Mouse (Mus musculus) MEL (cell line): ENCODE measurements around the gene Fam214a. TPM values are rescaled to one million over a fixed set of nuclear protein-coding genes. Genes with fewer than 3 reads are reported as not detected.

Source experiments
- DNase-seq: peaks from one replicate; pipeline ENCODE4 v3.0.0; 2011; ENCODE audit warnings: low read depth, low spot score
- H3K27ac ChIP-seq: 2 replicates; pipeline ENCODE4 v1.5.1; 2012; ENCODE audit warnings: low read depth, mild to moderate bottlenecking, control low read depth, low read length, moderate library complexity; ENCODE audit not compliant: control insufficient read depth
- H3K27me3 ChIP-seq, 2 experiments: fragments of 150-350 bp in 1 of 2; sonication (generic) in 1 of 2; 2 replicates each; pipeline ENCODE4 v1.6.1; 2012; ENCODE audit warnings: low read length in 2 of 2, mild to moderate bottlenecking in 2 of 2, improper control_type of control experiment in 1 of 2, moderate library complexity in 1 of 2; ENCODE audit not compliant: insufficient read depth in 2 of 2, control insufficient read depth in 1 of 2
- H3K36me3 ChIP-seq, 2 experiments: 2 replicates each; pipeline ENCODE4 v1.6.1; 2012 to 2014; ENCODE audit warnings: low read length in 2 of 2, improper control_type of control experiment in 1 of 2, inconsistent platforms in 1 of 2, mild to moderate bottlenecking in 1 of 2; ENCODE audit not compliant: insufficient read depth in 2 of 2, control insufficient read depth in 1 of 2
- H3K4me1 ChIP-seq, 2 experiments: fragments of 150-350 bp in 1 of 2; sonication (generic) in 1 of 2; 2 replicates each; pipeline ENCODE4 v1.6.1; 2012; ENCODE audit warnings: low read length in 2 of 2, improper control_type of control experiment in 1 of 2, mild to moderate bottlenecking in 1 of 2; ENCODE audit not compliant: insufficient read depth in 2 of 2, control insufficient read depth in 1 of 2
- H3K4me3 ChIP-seq, 2 experiments: fragments of 150-350 bp in 1 of 2; sonication (generic) in 1 of 2; 2 replicates each; pipeline ENCODE4 v1.5.1; 2012; ENCODE audit warnings: low read depth in 2 of 2, low read length in 2 of 2, mild to moderate bottlenecking in 2 of 2, moderate library complexity in 2 of 2, control low read depth in 1 of 2, improper control_type of control experiment in 1 of 2; ENCODE audit not compliant: control insufficient read depth in 1 of 2, insufficient read depth in 1 of 2
- H3K79me2 ChIP-seq: 2 replicates; pipeline ENCODE4 v1.6.1; 2012; ENCODE audit warnings: mild to moderate bottlenecking, low read length, moderate library complexity; ENCODE audit not compliant: control insufficient read depth, poor library complexity, insufficient read depth
- H3K9ac ChIP-seq: 2 replicates; pipeline ENCODE4 v1.6.1; 2012; ENCODE audit warnings: low read depth, mild to moderate bottlenecking, control low read depth, low read length, moderate library complexity; ENCODE audit not compliant: control insufficient read depth, poor library complexity, severe bottlenecking
- H3K9me3 ChIP-seq: fragments of 150-350 bp; sonication (generic); replicated peaks from 2 replicates; pipeline ENCODE4 v1.6.1; 2012; ENCODE audit warnings: mild to moderate bottlenecking, low read length, improper control_type of control experiment, moderate library complexity; ENCODE audit not compliant: insufficient read depth
- BHLHE40 ChIP-seq: IDR thresholded peaks from 2 replicates; pipeline ENCODE4 v1.6.1; 2012; ENCODE audit warnings: low read depth, mild to moderate bottlenecking, inconsistent platforms, low read length, improper control_type of control experiment, borderline replicate concordance
- CHD2 ChIP-seq: IDR thresholded peaks from 2 replicates; pipeline ENCODE4 v1.6.1; 2011; ENCODE audit warnings: low read length, improper control_type of control experiment
- GATA1 ChIP-seq: IDR thresholded peaks from 2 replicates; pipeline ENCODE4 v1.6.1; 2011; ENCODE audit warnings: low read depth, low read length, improper control_type of control experiment
- HCFC1 ChIP-seq: IDR thresholded peaks from 2 replicates; pipeline ENCODE4 v1.6.1; 2012; ENCODE audit warnings: low read depth, mild to moderate bottlenecking, inconsistent platforms, low read length, improper control_type of control experiment, moderate library complexity
- MAFK ChIP-seq: IDR thresholded peaks from 2 replicates; pipeline ENCODE4 v1.6.1; 2011; ENCODE audit warnings: low read depth, mild to moderate bottlenecking, low read length, improper control_type of control experiment, borderline replicate concordance
- MXI1 ChIP-seq: IDR thresholded peaks from 2 replicates; pipeline ENCODE4 v1.6.1; 2011; ENCODE audit warnings: mild to moderate bottlenecking, low read depth, low read length, improper control_type of control experiment
- MYC ChIP-seq: IDR thresholded peaks from 2 replicates; pipeline ENCODE4 v1.6.1; 2011; ENCODE audit warnings: low read depth, mild to moderate bottlenecking, low read length, improper control_type of control experiment, moderate library complexity
- POLR2AphosphoS2 ChIP-seq: IDR thresholded peaks from 2 replicates; pipeline ENCODE4 v1.6.1; 2011; ENCODE audit warnings: low read length, improper control_type of control experiment
- RAD21 ChIP-seq: IDR thresholded peaks from 2 replicates; pipeline ENCODE4 v1.6.1; 2011; ENCODE audit warnings: mild to moderate bottlenecking, low read depth, low read length, improper control_type of control experiment
- RCOR1 ChIP-seq: IDR thresholded peaks from 2 replicates; pipeline ENCODE4 v1.6.1; 2012; ENCODE audit warnings: low read depth, mild to moderate bottlenecking, inconsistent platforms, low read length, improper control_type of control experiment
- SIN3A ChIP-seq: IDR thresholded peaks from 2 replicates; pipeline ENCODE4 v1.6.1; 2012; ENCODE audit warnings: low read length, improper control_type of control experiment, inconsistent platforms
- SMC3 ChIP-seq: IDR thresholded peaks from 2 replicates; pipeline ENCODE4 v1.6.1; 2011; ENCODE audit warnings: low read depth, low read length, improper control_type of control experiment
- TAL1 ChIP-seq: IDR thresholded peaks from 2 replicates; pipeline ENCODE4 v1.6.1; 2012; ENCODE audit warnings: mild to moderate bottlenecking, inconsistent platforms, low read length, moderate library complexity, mixed read lengths
- TBP ChIP-seq: IDR thresholded peaks from 2 replicates; pipeline ENCODE4 v1.8.0; 2011; ENCODE audit warnings: low read depth, low read length, improper control_type of control experiment
- TCF12 ChIP-seq: IDR thresholded peaks from 2 replicates; pipeline ENCODE4 v1.6.1; 2014; ENCODE audit warnings: low read depth, mild to moderate bottlenecking, inconsistent platforms, low read length, improper control_type of control experiment, moderate library complexity
- UBTF ChIP-seq: IDR thresholded peaks from 2 replicates; pipeline ENCODE4 v1.6.1; 2012; ENCODE audit warnings: low read depth, mild to moderate bottlenecking, inconsistent platforms, low read length, improper control_type of control experiment, moderate library complexity, borderline replicate concordance; ENCODE audit not compliant: insufficient read depth
- USF1 ChIP-seq: IDR thresholded peaks from 2 replicates; pipeline ENCODE4 v1.6.1; 2014; ENCODE audit warnings: low read depth, mild to moderate bottlenecking, inconsistent platforms, low read length, improper control_type of control experiment, moderate library complexity
- ZC3H11A ChIP-seq: IDR thresholded peaks from 2 replicates; pipeline ENCODE4 v1.6.1; 2012; ENCODE audit warnings: low read depth, mild to moderate bottlenecking, inconsistent platforms, low read length, improper control_type of control experiment
- ZMIZ1 ChIP-seq: IDR thresholded peaks from 2 replicates; pipeline ENCODE4 v1.6.1; 2012; ENCODE audit warnings: low read depth, mild to moderate bottlenecking, inconsistent platforms, low read length, improper control_type of control experiment, moderate library complexity
- ZNF384 ChIP-seq: IDR thresholded peaks from 2 replicates; pipeline ENCODE4 v1.6.1; 2012; ENCODE audit warnings: low read depth, mild to moderate bottlenecking, inconsistent platforms, low read length, improper control_type of control experiment
- polyA plus RNA-seq, 2 experiments: library from polyadenylated mRNA; stranded (reverse) in 1 of 2; unstranded in 1 of 2; fragments of >175 nt in 1 of 2; fragments of >200 nt in 1 of 2; gene quantifications; 2 replicates each; pipeline versions ENCODE4 v1.2.1 to v1.2.4; 2012; ENCODE audit warnings: low replicate concordance in 2 of 2, low read depth in 1 of 2; ENCODE audit not compliant: insufficient read length in 2 of 2, insufficient read depth in 1 of 2, missing spikeins in 1 of 2
- total RNA-seq: library from RNA; depleted of rRNA; stranded (reverse); fragments of 300-350 nt; gene quantifications from 2 replicates; pipeline ENCODE4 v1.2.3, GENCODE M21; 2012

Fam214a gene
- total and polyA plus RNA-seq, 3 experiments, result 2.3 to 3.9 TPM; not detected in 1

DNA sequence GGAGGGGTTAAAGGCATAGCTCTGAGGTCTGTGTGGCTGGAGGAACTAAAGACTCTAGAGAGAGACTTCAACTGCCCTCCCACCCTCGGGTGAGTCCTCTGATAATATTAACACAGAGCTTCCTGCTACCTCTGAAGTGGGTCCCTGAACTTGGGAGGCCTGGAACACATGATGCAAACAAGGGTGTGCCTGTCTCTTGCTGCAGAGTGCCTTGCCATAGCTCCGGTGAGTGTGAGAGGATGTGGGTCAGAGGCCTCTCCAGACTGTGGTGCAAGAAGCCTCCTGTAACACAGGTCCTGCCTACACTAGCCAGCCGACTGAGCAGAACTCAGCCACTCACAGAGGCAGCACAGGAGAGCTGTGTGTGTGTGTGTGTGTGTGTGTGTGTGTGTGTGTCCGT, 45.7 kb upstream of the Fam214a start:
- H3K4me3 ChIP-seq, result no peak overlapping the region
- DNase-seq, result no peak
- no peaks in the 10 kb centered on the region for H3K79me2 ChIP-seq

DNA sequence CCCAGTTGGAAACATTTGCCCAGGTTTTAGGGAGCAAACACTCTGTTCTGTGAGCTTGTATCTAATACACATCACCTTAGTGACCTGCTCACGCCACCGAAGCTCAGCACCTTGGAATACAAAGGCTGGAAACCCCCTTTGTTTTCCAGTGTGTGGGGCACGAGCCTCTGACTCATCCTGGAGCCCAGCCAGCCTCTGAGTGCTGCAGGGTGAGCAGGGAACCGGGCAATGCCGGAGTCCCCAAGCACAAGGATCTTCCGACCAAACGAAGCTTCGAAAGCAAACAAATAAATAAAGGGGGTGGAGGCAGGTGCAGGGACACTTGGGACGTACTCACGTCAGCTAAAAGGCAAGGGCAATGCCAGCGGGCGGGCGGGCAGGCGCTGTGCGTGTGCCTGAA, 43.4 kb upstream of the Fam214a start:
- H3K27ac ChIP-seq, result no peak overlapping the region
- DNase-seq, result no peak
- H3K9ac ChIP-seq, result no peak overlapping the region
- no peaks in the 10 kb centered on the region; a peak in 3 of 4 replicates for H3K27me3 ChIP-seq
- H3K36me3 ChIP-seq, result no peaks in the 10 kb centered on the region
- no peaks in the 10 kb centered on the region; a peak in 1 of 4 replicates for H3K4me1 ChIP-seq
- no peaks in the 10 kb centered on the region for H3K79me2 ChIP-seq
- H3K4me3 ChIP-seq, result no peak overlapping the region
- no peaks in the 10 kb centered on the region for H3K9me3 ChIP-seq
- TF ChIP-seq UBTF (no peak), ZC3H11A (no peak), HCFC1 (no peak), GATA1 (no peak), RAD21 (no peak), ZMIZ1 (no peak), CHD2 (no peak), MYC (no peak), TCF12 (no peak), TAL1 (no peak), MAFK (no peak), SIN3A (no peak), ZNF384 (no peak), SMC3 (no peak), MXI1 (no peak), RCOR1 (no peak), USF1 (no peak), BHLHE40 (no peak), POLR2AphosphoS2 (no peak)

More for the DNA sequence above, 45.7 kb upstream of the Fam214a start:
- no peaks in the 10 kb centered on the region; a peak in 1 of 4 replicates for H3K4me1 ChIP-seq
- H3K27me3 ChIP-seq, result no peaks in the 10 kb centered on the region; a peak in 1 of 4 replicates
- TF ChIP-seq TAL1 (no peak), USF1 (no peak), RAD21 (no peak), TBP (no peak), ZNF384 (no peak), MAFK (no peak)
- H3K27ac ChIP-seq, result no peak overlapping the region
- H3K36me3 ChIP-seq, result no peaks in the 10 kb centered on the region
- no peak overlapping the region for H3K9ac ChIP-seq
- no peaks in the 10 kb centered on the region for H3K9me3 ChIP-seq
